Mouse (Mus musculus) ovary, postnatal 14 days (tissue): Measurements from ENCODE around the gene Ms4a7.
"Not testable (repeated sequence)": the region's sequence is repeated elsewhere in the genome, so short reads cannot be mapped to it uniquely, and the experiment has no call there.

Experiments
- DNase-seq: peaks from one replicate; pipeline ENCODE4 v3.0.0; 2022; ENCODE audit warnings: low spot score

Ms4a7 gene

DNA sequence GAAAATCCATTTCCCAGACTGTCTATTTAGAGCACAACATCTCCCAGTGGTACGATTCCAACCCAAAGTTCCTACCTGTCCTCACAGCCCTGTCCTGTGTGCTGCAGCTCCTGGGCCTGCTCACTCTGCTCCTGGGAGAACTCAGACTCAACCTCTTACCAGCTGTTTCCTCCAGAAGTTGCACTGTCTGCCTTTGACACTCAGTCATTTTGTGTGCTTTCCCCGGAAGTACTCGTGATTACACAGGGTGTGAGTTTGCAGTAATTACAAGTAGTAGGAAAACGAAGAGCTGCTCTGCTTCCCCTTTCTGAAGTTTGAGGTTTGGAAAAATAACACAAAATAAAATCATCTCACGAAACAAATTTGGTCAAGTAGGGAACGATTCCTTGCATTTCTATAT, at the start of gene Ms4a7:
Gene Ms4a7 (minus strand): TSS at position 215 of the 400 bp plus-strand sequence.
- DNase-seq = no peak

DNA sequence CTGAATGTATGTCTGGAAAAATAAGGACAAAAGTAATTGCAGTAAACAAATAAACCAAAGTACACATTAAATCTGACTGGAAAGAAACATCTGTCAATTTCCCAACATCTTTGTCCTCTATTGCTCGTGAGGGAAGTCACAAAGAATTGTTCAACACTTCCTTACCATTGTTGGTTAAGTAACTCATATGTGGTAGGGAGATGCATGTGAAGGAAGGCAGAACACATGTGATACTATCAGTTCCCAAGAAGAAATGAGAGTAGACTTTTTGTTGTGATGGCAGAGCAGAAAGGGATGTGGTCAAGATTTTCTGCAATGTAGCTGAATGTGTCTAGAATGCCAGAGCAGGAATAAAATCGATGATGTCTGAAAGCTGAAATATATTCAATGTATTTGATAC, 40.5 kb upstream of the Ms4a7 start:
- no peak for DNase-seq

DNA sequence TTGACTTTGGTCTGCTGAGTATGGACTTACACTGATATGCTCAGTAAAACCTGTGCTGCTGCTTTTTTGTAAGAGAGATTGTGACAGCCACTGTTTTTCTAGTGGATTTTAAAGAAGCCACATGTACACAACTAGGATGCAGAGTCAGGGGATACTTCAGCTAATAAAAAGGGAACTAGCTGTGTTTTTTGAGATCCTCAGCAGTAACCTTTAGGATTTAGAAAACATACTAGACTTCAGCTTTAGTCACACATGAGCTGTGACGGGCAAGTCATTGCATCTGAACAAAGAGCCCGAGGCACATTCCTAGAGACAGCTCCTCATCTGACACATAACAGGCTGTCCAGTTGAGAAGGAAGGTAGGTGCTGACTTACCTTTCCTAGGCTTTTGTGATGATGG, 39.3 kb upstream of the Ms4a7 start, which contains the start of gene Ms4a4a:
Gene Ms4a4a (plus strand): TSS at position 251 of the 400 bp plus-strand sequence.
- DNase-seq = no peak

DNA sequence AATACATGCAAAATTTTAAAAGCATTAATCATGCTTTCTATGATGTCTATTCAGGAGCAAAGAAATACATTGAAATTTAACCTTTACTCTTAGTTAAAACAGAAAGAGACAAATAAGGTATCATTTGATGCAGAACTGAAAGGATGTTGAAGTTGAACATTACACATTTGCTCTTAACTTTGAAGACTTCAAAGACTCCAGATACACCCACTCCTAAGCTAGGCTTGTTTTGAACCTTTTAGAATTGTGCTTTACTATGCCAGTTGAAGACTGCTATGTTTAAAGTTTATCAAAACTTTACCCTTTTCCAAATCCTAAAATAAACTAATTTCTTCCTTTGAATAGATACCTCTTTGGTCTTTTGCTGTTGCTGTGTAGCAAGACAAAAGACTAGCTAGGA, 35.2 kb upstream of the Ms4a7 start:
- DNase-seq = no peak

DNA sequence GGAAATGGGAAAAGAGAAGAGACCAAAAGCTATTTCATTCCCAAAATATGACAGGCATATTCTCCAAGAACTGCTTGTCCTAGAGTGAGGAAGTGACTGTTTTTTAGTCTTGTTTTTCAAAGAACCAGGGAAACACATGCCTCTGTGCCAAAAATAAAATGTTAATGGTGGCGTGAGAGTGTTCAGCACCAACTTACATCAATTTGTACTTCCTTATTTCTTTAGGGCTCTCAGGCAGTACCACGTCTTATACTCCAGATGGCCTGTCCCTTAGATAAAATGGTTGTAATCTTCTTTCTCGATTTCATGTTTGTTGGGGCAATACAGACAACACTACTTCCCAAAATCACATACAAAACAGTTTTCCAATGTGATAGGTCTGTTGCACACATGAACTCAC, 32.4 kb upstream of the Ms4a7 start:
- DNase-seq = no peak

DNA sequence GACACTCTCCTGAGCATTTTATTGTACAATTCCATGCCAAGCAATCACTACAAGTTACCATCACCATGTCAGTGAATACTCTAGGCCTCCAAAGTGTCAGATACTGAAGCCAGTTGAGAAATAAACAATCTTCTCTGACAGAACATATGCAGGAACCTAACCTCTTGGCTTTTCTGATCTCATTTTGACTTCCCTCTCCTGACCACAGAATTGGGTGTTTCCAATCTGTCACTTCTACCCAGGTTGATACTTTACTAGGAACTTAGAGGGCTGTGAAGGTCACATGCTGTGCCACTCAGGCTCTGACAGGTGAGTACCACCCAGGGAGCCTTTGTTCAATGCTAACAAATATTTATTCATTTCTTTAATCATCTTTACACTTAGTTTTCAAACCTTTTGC, 26.1 kb upstream of the Ms4a7 start:
- DNase-seq = no peak

DNA sequence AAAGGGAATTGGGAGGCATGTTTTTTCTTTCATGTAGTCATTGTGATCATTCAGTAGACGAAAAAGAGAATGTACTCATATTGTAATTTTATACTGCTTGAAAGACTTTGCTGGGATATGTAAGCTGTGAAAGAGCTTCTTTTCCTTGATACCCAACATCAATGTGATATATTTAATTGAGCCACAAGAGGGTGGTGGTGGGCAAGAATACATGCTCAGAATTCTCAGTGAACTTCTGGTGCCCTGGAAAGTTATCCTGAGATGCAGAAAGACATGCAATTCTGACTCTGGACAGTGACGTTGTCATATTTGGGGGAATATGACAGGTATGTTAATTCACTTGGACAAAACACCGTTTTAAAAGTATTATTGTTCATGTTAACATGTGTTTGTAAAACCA, 24.2 kb upstream of the Ms4a7 start:
- no peak for DNase-seq

DNA sequence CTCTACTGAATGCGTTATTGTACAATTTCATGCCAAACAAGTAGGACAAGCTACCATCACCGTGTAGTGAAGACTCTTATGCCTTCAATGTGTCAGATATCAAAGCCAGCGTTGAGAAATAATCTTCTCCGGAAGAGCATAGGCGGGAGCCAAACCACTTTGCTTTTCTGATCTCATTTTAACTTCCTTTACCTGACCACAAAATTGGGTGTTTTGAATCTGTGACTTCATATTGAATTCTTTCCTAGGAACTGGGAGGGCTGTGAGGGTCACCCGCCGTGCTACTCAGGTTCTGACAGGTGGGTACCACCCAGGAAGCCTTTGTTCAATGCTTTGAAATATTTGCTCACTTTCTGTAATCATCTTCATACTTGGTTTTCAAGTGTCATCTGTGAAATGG, 19.8 kb upstream of the Ms4a7 start:
- no peak for DNase-seq

DNA sequence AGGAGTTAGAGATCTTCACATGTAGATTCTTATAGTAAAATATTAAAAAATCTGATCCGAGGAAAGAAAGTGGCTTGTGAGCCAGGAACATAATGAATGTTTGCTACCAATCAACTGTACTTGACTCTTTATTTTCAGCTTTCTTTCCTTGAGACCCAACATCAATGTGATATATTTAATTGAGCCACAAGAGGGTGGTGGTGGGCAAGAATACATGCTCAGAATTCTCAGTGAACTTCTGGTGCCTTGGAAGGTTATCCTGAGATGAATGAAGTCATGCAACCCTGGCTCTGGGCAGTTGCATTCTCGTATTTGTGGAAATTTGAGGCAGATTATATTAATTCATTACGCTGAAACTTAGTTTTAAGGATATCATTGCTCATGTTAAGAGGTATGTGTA, 15.9 kb upstream of the Ms4a7 start:
- no peak for DNase-seq

DNA sequence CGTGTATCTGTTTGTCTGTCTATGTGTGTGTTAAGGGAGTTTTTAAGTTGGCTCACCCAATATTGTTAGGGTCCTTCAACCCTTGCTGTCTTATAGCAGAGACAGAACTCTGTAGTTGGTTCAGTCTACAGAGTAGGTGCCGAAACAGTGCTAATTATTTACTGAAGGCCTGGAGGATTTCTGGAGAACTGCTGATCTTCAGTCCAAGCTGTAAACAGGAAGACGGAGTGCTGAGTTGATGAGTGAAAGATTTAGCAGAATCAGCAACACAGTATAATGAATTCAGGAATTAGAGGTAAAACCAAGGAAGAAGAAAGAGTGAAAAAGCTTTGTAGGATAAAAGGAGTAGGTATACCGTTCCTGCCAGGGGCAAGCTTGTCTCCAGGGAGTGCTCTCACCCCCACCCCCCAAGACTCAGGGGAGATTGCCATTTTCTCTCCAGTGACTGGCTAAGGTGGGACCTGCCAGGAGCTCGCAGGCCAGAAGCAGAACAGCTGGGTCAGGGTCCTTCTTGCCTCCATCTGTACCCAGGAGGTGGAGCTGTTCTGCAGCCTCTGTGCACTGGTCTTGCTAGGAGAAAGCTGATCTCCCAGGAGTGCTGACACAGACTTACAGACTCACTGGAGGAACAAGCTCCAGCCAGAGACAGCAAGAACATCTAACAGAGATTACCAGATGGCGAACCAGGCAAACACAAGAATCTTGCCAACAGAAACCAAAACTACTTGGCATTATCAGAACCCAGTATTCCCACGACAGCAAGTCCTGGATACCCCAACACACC, 13.9 kb upstream of the Ms4a7 start:
- peak; percentile 10 for DNase-seq

DNA sequence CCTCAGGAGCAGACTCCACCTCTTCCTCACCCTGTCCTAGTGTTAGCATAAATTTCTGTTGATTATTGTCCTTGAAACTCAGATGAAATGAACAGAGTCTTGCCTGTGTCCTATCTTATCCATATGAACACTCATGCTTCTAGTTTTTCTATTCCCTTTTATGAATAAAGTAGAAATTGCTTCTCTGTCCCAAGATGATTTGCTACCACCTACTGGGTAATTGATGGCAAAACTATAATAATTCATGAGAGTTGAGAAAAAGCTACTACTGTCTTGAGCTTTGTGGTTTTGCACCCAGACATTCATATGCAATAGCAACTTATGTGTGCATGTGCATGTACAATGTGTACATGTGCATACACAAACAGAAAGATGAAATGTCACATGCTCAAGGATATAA, 8.0 kb upstream of the Ms4a7 start:
- DNase-seq = no peak

DNA sequence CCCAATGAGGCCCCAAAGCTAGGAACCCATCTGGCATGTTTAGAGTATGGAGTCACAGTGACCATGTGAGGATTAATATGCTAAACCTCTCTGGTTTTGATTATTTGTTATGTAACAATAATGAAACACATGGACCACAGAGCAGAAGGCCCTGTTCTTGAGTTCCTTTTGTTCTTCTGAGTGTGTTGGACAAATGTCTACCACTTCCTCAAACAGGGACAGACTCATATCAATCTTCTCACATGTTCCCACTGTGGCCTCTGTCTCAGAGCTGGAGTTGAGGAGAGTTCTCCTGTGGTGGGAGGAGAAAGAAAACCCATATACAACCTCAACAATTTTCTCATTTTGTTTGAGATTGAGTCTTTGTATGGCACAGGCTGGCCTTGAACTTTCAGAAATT, 7.2 kb upstream of the Ms4a7 start:
- DNase-seq = no peak

DNA sequence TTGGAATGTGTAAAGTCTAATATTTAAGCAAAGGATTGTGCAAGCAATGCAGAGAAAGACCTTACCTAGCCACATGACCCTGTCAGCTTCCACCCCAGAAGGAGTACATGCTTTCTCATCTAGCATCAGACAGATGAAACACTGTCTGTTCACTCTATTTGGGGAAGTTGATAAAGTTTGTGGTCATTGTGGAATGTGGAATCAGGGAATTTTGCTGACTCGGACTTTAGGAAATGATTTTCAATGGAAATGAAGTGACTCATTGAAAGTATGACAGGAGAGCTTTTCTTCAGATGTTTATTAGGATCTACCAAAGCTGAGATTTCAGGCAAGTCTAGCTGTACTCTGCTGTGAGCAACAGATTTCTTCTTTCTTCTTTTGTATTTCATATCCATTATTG, 14.8 kb downstream of the Ms4a7 start:
- DNase-seq = no peak

DNA sequence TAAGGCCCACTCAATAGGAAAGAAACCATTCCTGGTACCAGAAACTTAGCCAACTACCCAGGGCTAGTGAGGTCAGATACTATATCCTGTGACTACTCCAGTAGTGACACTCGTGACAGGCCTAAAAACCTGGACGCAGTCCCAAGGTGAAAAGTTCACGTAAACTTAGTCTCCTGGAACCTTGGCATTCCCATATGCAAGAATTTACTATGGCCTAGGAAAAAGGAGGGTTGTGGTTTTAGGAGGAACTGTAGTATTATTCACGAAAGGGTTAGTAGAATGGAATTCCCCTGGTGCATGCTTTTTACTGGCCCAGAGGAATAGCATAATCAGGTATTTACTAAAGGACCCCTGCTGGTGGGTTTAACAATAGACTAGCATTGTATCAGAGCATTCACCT, 19.2 kb downstream of the Ms4a7 start:
- no peak for DNase-seq

DNA sequence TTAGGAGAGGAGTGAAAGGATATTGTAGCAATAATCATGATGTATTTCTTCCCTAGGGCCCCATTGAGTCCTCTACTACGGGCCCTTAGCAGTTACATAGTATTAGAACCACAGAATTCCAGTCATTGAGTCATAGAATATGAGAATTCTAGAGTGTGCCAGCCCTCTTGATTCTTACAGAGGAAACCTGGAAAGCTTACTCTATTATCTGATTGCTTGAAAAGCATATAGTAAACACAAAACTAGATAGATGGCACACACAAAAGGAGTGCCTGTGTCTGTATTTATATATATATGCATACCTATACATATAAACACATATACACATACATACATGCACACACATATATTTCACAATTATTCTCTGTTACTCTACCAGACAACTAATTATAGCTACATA, 21.6 kb downstream of the Ms4a7 start, which contains the start of gene Ms4a14:
Gene Ms4a14 (minus strand): TSS at position 101 of the 400 bp plus-strand sequence.
- DNase-seq = no peak

DNA sequence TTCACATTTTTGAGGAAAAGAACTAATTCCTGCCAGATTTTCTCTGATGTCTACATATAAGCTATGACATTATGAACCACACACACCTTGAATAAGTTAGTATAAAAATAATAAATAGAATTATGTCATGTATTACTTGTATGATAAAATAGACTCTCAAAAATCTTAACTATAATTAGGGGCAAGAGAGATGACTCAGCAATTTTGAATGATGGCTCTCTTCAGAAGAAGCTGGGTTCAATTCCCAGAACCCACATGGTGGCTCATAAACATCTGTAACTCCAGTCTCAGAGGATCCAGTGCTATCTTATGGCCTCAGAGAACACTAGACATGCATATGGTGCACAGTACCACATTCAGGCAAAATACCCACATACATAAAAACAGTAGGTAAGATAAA, 27.1 kb downstream of the Ms4a7 start:
- no peak for DNase-seq

DNA sequence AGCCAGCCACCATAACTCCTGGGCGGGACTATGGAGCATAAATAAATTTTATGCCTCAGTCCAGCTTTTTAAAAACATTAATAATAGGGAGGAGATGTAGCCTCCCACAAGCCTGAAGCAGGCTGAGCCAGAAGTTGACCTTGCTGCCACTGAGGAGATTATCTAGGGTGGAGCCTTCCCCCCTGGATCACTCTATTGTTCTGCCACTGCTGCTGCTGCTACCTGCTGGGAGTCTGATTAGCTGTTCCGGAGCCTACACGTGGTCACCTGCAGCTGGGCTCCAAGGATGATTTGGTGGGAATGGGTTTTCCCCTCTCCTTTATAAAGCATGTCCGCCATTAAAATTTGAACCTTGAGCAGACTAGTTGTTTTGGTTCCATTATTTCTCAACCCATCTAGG, 36.4 kb downstream of the Ms4a7 start:
- DNase-seq = not testable (repeated sequence)

DNA sequence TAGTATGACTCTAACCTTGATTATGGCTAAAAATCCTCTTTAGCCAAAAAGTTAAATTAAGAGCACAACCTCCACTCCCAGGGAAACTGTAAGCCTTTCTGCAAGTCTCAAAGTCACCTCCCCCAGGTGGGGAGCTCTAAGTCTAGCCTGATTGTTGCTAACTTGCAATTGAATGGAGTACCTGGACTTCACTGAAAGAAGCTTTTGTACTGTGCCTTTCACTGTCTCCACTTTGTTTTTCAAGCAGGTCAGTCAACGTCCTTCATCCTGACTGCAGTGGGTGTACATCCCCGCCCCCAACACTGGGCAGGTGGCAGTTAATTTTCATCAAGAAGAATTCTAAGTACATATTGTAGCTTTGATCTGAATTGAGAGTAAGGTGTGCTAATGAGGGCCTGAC, 37.0 kb downstream of the Ms4a7 start:
- DNase-seq = no peak

DNA sequence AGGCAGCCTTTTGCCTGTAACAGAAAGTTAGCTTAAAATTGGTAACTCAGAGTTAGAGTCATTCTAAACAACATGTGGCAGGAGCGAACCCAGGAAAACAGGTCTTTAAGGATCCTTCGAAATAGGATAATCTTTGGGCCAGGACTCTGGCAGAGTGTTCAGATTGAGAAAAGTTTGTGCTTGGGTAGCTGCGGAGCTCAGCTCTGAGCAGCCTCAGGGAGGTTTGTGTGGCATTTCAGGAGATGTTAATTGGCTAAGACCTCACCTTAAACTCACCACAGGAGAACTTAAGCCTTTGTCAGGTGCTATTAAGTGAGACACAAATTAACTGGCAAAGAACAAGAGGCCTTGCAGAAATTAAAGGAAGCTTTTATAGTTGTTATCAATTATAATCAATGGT, 42.3 kb downstream of the Ms4a7 start:
- not testable (repeated sequence) for DNase-seq

DNA sequence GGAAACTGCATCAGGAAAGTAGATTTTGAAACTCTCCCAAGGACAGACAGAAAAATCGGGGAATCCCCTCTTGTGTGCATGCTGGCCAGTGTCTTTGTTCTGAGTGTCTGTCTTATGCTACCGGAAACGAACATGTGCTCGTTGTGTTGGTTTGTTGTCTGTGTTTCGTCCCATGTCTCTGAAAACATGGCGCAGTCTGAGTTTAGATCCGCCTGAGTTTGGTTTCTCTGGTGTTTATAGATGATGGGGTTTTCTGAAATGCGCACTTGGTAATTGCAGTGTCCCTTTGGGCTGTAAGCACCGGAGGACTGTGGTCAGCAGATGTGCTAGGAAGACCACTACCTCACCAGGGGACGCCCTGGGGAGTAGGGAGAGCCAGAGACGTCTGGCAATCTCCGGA, 43.0 kb downstream of the Ms4a7 start:
- DNase-seq = peak; percentile 2

DNA sequence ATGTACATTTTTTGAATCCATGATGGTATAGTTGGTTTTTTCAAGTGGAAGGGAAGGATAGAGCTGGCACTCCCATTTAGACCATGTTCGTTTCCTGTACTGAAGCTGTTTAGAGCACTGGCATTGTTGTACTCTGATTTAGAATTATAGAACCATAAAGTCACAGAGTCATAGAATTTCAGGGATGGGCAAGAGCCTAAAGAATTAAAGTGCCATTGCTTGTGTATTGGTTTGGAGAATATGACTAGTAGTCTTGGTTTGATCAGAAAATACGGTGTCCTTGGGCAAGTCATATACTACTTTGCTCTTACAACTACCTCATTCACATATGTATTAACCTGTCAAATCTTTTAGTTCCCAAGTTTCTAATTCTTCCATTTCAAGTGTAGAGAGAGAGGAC, 52.2 kb downstream of the Ms4a7 start, which contains the start of gene Ms4a5:
Gene Ms4a5 (minus strand): TSS at position 101 of the 400 bp plus-strand sequence.
- DNase-seq = no peak

DNA sequence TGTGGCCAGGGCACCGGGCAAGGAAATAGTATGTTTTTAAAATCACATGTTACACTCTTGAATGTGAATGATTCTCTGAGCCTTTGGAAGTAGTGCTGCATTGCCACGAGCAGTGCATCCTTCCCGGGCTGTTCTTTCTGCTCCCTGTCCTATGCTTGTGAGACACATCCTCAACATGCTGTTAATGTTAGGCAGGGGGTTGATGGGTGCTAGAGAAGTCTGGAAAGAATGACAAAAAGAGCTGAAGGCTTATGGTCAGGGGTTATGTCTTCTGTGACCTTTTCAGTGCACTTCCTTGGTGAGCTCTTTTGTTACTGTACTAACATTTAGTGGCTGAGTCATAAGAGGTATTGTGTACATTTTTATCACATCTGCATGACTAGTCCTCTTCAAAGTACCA, 55.7 kb downstream of the Ms4a7 start:
- DNase-seq = no peak

DNA sequence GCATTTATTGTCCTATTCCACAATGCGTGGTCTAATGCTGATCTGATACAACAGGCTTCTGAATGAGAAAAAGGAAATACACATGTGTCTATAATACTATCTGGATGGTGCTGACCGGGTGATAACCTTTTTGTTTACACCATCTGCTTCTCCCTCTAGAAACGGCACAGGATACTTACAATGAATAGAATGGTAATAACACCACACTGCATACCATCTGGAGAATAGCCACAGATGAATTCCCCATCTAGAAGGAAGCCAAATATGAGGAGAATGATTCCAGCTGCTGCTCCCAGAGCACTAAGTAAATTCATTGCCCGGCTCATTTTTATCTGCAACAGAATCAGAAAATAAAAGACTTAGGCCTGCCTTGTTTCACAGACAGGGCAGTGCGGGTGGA, 59.5 kb downstream of the Ms4a7 start:
- DNase-seq = no peak
